ENCODE assay signal across 12 mouse cellular contexts in genomic region chr8:120474496-120475235, GRCm38 (mm10).
DNase-seq lines count a peak whose midpoint lies in the region; ATAC-seq and TF ChIP-seq lines count a peak whose summit lies in the region.
"Had no signal": no experiment of that assay in that cellular context is flagged by ENCODE, and none has a peak within 500 bp of the region (broad histone marks: within the 10 kb centered on the region; RNA-seq: fewer than 3 reads in every experiment).

No protein-coding gene starts in this region.

- no peak overlapping the region for H3K4me3 ChIP-seq in forebrain, embryonic 10.5 days
- no peak overlapping the region for H3K4me3 ChIP-seq in forebrain, embryonic 12.5 days (replicated peaks)
- H3K4me3 ChIP-seq in intestine, embryonic 15.5 days (replicated peaks): no peak overlapping the region
- no peak overlapping the region for H3K4me3 ChIP-seq in intestine, postnatal 0 days (ENCODE audit: low read depth, low read length)
- H3K4me3 ChIP-seq in midbrain, embryonic 14.5 days (replicated peaks; ENCODE audit: low read depth, low read length): no peak overlapping the region
- no peak overlapping the region for H3K4me3 ChIP-seq in midbrain, embryonic 16.5 days (ENCODE audit: low read depth, low read length)
- H3K4me3 ChIP-seq in stomach, postnatal 0 days (ENCODE audit: low read depth, low read length): no peak overlapping the region
- H3K4me3 ChIP-seq: myocyte had no signal

- H3K4me2 ChIP-seq in forebrain, embryonic 12.5 days: no peak overlapping the region
- H3K4me2 ChIP-seq in intestine, embryonic 15.5 days (replicated peaks): 0 out of 2 replicates have a peak overlapping the region, but pooled peaks have one; percentile 0
- no peak overlapping the region for H3K4me2 ChIP-seq in intestine, postnatal 0 days (replicated peaks; ENCODE audit: low read depth)
- no peak overlapping the region for H3K4me2 ChIP-seq in midbrain, embryonic 14.5 days (ENCODE audit: low read length)
- H3K4me2 ChIP-seq in midbrain, embryonic 16.5 days (ENCODE audit: low read length): no peak overlapping the region
- H3K4me2 ChIP-seq in stomach, postnatal 0 days (replicated peaks; ENCODE audit: low read depth): no peak overlapping the region

- H3K36me3 ChIP-seq in forebrain, embryonic 10.5 days (replicated peaks): no peaks in the 10 kb centered on the region
- no peaks in the 10 kb centered on the region for H3K36me3 ChIP-seq in forebrain, embryonic 12.5 days (replicated peaks)
- no peaks in the 10 kb centered on the region for H3K36me3 ChIP-seq in intestine, embryonic 15.5 days
- H3K36me3 ChIP-seq in intestine, postnatal 0 days (ENCODE audit: control insufficient read depth, insufficient read depth): no peaks in the 10 kb centered on the region
- no peaks in the 10 kb centered on the region for H3K36me3 ChIP-seq in midbrain, embryonic 14.5 days (ENCODE audit: control insufficient read depth, insufficient read depth, low read length)
- no peaks in the 10 kb centered on the region for H3K36me3 ChIP-seq in midbrain, embryonic 16.5 days (ENCODE audit: control insufficient read depth, insufficient read depth, low read length)
- H3K36me3 ChIP-seq in stomach, postnatal 0 days (ENCODE audit: control insufficient read depth, insufficient read depth, low read length): no peaks in the 10 kb centered on the region

- WGBS in forebrain, embryonic 10.5 days: 85% methylated on average over 11 of the region's 11 CpGs
- WGBS in forebrain, embryonic 12.5 days: 85% methylated on average over 11 of the region's 11 CpGs
- WGBS in intestine, embryonic 15.5 days: 65% methylated on average over 11 of the region's 11 CpGs
- WGBS in intestine, postnatal 0 days: 51% methylated on average over 11 of the region's 11 CpGs
- 87% methylated on average over 11 of the region's 11 CpGs for WGBS in midbrain, embryonic 14.5 days
- 87% methylated on average over 11 of the region's 11 CpGs for WGBS in midbrain, embryonic 16.5 days
- WGBS in stomach, postnatal 0 days: 66% methylated on average over 11 of the region's 11 CpGs

- H3K27me3 ChIP-seq in forebrain, embryonic 10.5 days (ENCODE audit: poor library complexity, severe bottlenecking): peaks cover 77% of the 10 kb centered on the region
- 0 out of 2 replicates have a peak, but pooled peaks cover 4% of the 10 kb centered on the region for H3K27me3 ChIP-seq in forebrain, embryonic 12.5 days
- peaks cover 4% of the 10 kb centered on the region; the same call in 1 of the 2 replicates for H3K27me3 ChIP-seq in intestine, embryonic 15.5 days (replicated peaks)
- H3K27me3 ChIP-seq in intestine, postnatal 0 days (replicated peaks; ENCODE audit: control insufficient read depth, insufficient read depth, low read length): peaks cover 5% of the 10 kb centered on the region; the same call in 1 of the 2 replicates
- no peaks in the 10 kb centered on the region for H3K27me3 ChIP-seq in midbrain, embryonic 14.5 days (ENCODE audit: control insufficient read depth, insufficient read depth, low read length)
- no peaks in the 10 kb centered on the region for H3K27me3 ChIP-seq in midbrain, embryonic 16.5 days (ENCODE audit: control insufficient read depth, insufficient read depth, low read depth, low read length)
- H3K27me3 ChIP-seq in stomach, postnatal 0 days (ENCODE audit: control insufficient read depth, insufficient read depth, low read length): no peaks in the 10 kb centered on the region

- no peak for TF ChIP-seq EP300 in stomach, postnatal 0 days (optimal IDR thresholded peaks at IDR 0.05)

- TF ChIP-seq CTCF in intestine, postnatal 0 days (IDR thresholded peaks at IDR 0.05; ENCODE audit: low read depth): no peak
- no peak for TF ChIP-seq CTCF in stomach, postnatal 0 days (IDR thresholded peaks at IDR 0.05; ENCODE audit: low read depth)

- no peak for ATAC-seq in forebrain, embryonic 12.5 days (ENCODE audit: low FRiP score)
- 0 out of 2 replicates have a peak, but pooled peaks have one; percentile 0 for ATAC-seq in intestine, embryonic 15.5 days
- ATAC-seq in intestine, postnatal 0 days: no peak
- ATAC-seq in midbrain, embryonic 14.5 days (ENCODE audit: low FRiP score, low TSS enrichment): no peak
- ATAC-seq in midbrain, embryonic 16.5 days: no peak
- ATAC-seq in stomach, postnatal 0 days (ENCODE audit: low FRiP score, low TSS enrichment): peak; percentile 3; the same call in 1 of the 2 replicates
- no peak for ATAC-seq in CD4-positive, CD25-positive, alpha-beta regulatory T cell, adult 4 months
- ATAC-seq: forebrain, embryonic 14.5 days had no signal

- peaks cover 100% of the 10 kb centered on the region for H3K4me1 ChIP-seq in forebrain, embryonic 10.5 days
- H3K4me1 ChIP-seq in forebrain, embryonic 12.5 days: peaks cover 91% of the 10 kb centered on the region
- peaks cover 45% of the 10 kb centered on the region for H3K4me1 ChIP-seq in intestine, embryonic 15.5 days (replicated peaks)
- peaks cover 8% of the 10 kb centered on the region; the same call in 1 of the 2 replicates for H3K4me1 ChIP-seq in intestine, postnatal 0 days (replicated peaks; ENCODE audit: control insufficient read depth, insufficient read depth, low read length)
- H3K4me1 ChIP-seq in midbrain, embryonic 14.5 days (ENCODE audit: control insufficient read depth, insufficient read depth, low read length): peaks cover 62% of the 10 kb centered on the region
- H3K4me1 ChIP-seq in midbrain, embryonic 16.5 days (ENCODE audit: control insufficient read depth, insufficient read depth, low read length): peaks cover 31% of the 10 kb centered on the region
- H3K4me1 ChIP-seq in stomach, postnatal 0 days (replicated peaks; ENCODE audit: control insufficient read depth, insufficient read depth): no peaks in the 10 kb centered on the region

- H3K9ac ChIP-seq in forebrain, embryonic 12.5 days: no peak overlapping the region
- H3K9ac ChIP-seq in intestine, embryonic 15.5 days: no peak overlapping the region
- no peak overlapping the region for H3K9ac ChIP-seq in intestine, postnatal 0 days (ENCODE audit: low read depth, low read length)
- no peak overlapping the region for H3K9ac ChIP-seq in midbrain, embryonic 14.5 days (replicated peaks; ENCODE audit: low read length)
- no peak overlapping the region for H3K9ac ChIP-seq in midbrain, embryonic 16.5 days (ENCODE audit: low read depth, low read length)
- no peak overlapping the region for H3K9ac ChIP-seq in stomach, postnatal 0 days (ENCODE audit: low read length)

- H3K27ac ChIP-seq in forebrain, embryonic 10.5 days: peak overlapping the region; percentile 77
- H3K27ac ChIP-seq in forebrain, embryonic 12.5 days: no peak overlapping the region
- H3K27ac ChIP-seq in intestine, embryonic 15.5 days: no peak overlapping the region
- H3K27ac ChIP-seq in intestine, postnatal 0 days (ENCODE audit: low read depth, low read length): no peak overlapping the region
- H3K27ac ChIP-seq in midbrain, embryonic 14.5 days (replicated peaks; ENCODE audit: low read depth, low read length): peak overlapping the region; percentile 14; the same call in 1 of the 2 replicates
- H3K27ac ChIP-seq in midbrain, embryonic 16.5 days (ENCODE audit: low read length): no peak overlapping the region
- H3K27ac ChIP-seq in stomach, postnatal 0 days (replicated peaks): no peak overlapping the region

- no peaks in the 10 kb centered on the region for H3K9me3 ChIP-seq in forebrain, embryonic 10.5 days
- H3K9me3 ChIP-seq in forebrain, embryonic 12.5 days: no peaks in the 10 kb centered on the region
- no peaks in the 10 kb centered on the region for H3K9me3 ChIP-seq in intestine, embryonic 15.5 days
- no peaks in the 10 kb centered on the region for H3K9me3 ChIP-seq in intestine, postnatal 0 days (ENCODE audit: control insufficient read depth)
- no peaks in the 10 kb centered on the region for H3K9me3 ChIP-seq in midbrain, embryonic 14.5 days (ENCODE audit: control insufficient read depth, low read length)
- no peaks in the 10 kb centered on the region for H3K9me3 ChIP-seq in midbrain, embryonic 16.5 days (replicated peaks; ENCODE audit: control insufficient read depth, low read length, poor library complexity, severe bottlenecking)
- no peaks in the 10 kb centered on the region for H3K9me3 ChIP-seq in stomach, postnatal 0 days (ENCODE audit: control insufficient read depth, low read length)

- DNase-seq in forebrain, embryonic 10.5 days (ENCODE audit: extremely low spot score, low spot score): no peak
- DNase-seq in midbrain, embryonic 14.5 days: no peak
- DNase-seq in stomach, postnatal 0 days (ENCODE audit: low spot score): no peak
- DNase-seq: cerebellum, adult 8-10 months; gastrocnemius, postnatal 36 days had no signal

Comparison
In these comparisons a context has a peak if more than half of its experiments do, and no peak if none do; other contexts are left out.
1. H3K27ac ChIP-seq: peak in forebrain, embryonic 10.5 days (single experiment) and midbrain, embryonic 14.5 days (single experiment); none in forebrain, embryonic 12.5 days (single experiment), intestine, embryonic 15.5 days (single experiment), intestine, postnatal 0 days (single experiment), midbrain, embryonic 16.5 days (single experiment) and stomach, postnatal 0 days (single experiment).
2. ATAC-seq: peak in intestine, embryonic 15.5 days (single experiment) and stomach, postnatal 0 days (single experiment); none in forebrain, embryonic 12.5 days (single experiment), intestine, postnatal 0 days (single experiment), midbrain, embryonic 14.5 days (single experiment), midbrain, embryonic 16.5 days (single experiment) and CD4-positive, CD25-positive, alpha-beta regulatory T cell, adult 4 months (single experiment).